Mouse (Mus musculus): ENCODE results near the gene Ston2. TPM values are rescaled to one million over a fixed set of nuclear protein-coding genes. Genes with fewer than 3 reads are reported as not detected.

Gene Ston2
- total RNA-seq, 4 experiments from 2014 or later = 20.0 to 25.9 (median 23.8) TPM

- DNase-seq (ENCODE audit: low spot score in 2 of 2) = no peak
Observed at GRCm38 (mm10) chr12:91707807-91708206, 80.4 kb downstream of the Ston2 start.

- DNase-seq (ENCODE audit: low spot score in 2 of 2) = no peak
Observed at GRCm38 (mm10) chr12:91703533-91703932, 84.7 kb downstream of the Ston2 start.

- no peak for DNase-seq (ENCODE audit: low spot score in 2 of 2)
Observed at GRCm38 (mm10) chr12:91702829-91703228, 85.4 kb downstream of the Ston2 start.

- no peak for DNase-seq (ENCODE audit: low spot score in 2 of 2)
Observed at GRCm38 (mm10) chr12:91699451-91700141, 88.6 kb downstream of the Ston2 start.

GRCm38 (mm10) chr12:91696231-91696630 lies 92.0 kb downstream of the Ston2 start:
- no peak for DNase-seq (ENCODE audit: low spot score in 2 of 2)

- DNase-seq (ENCODE audit: low spot score in 2 of 2) = no peak
Observed at GRCm38 (mm10) chr12:91695761-91696160, 92.4 kb downstream of the Ston2 start.

GRCm38 (mm10) chr12:91694748-91695147 lies 93.4 kb downstream of the Ston2 start:
- DNase-seq (ENCODE audit: low spot score in 2 of 2) = no peak

GRCm38 (mm10) chr12:91693566-91693965 lies 94.6 kb downstream of the Ston2 start:
- DNase-seq (ENCODE audit: low spot score in 2 of 2) = no peak

- no peak for DNase-seq (ENCODE audit: low spot score in 2 of 2)
Observed at GRCm38 (mm10) chr12:91692991-91693390, 95.2 kb downstream of the Ston2 start.

- DNase-seq (ENCODE audit: low spot score in 2 of 2) = no peak
Observed at GRCm38 (mm10) chr12:91685674-91686290, 102.4 kb downstream of the Ston2 start.

- DNase-seq (ENCODE audit: low spot score in 2 of 2) = no peak
Observed at GRCm38 (mm10) chr12:91684840-91685415, 103.3 kb downstream of the Ston2 start.

GRCm38 (mm10) chr12:91684101-91684839 lies 103.9 kb downstream of the Ston2 start:
- DNase-seq (ENCODE audit: low spot score in 2 of 2) = no peak

GRCm38 (mm10) chr12:91683549-91684100 lies 104.6 kb downstream of the Ston2 start:
- DNase-seq (ENCODE audit: low spot score in 2 of 2) = no peak

- DNase-seq (ENCODE audit: low spot score in 2 of 2) = no peak
Observed at GRCm38 (mm10) chr12:91683096-91683495, 105.1 kb downstream of the Ston2 start.

GRCm38 (mm10) chr12:91679320-91680064 lies 108.7 kb downstream of the Ston2 start:
- DNase-seq (ENCODE audit: low spot score in 2 of 2) = peak in 1 of 2 experiments; percentile 19

- DNase-seq (ENCODE audit: low spot score in 2 of 2) = no peak
Observed at GRCm38 (mm10) chr12:91675937-91676336, 112.2 kb downstream of the Ston2 start.

GRCm38 (mm10) chr12:91673141-91673540 lies 115.0 kb downstream of the Ston2 start:
- DNase-seq (ENCODE audit: low spot score in 2 of 2) = no peak

- peak in 1 of 2 experiments; percentile 41 for DNase-seq (ENCODE audit: low spot score in 2 of 2)
Observed at GRCm38 (mm10) chr12:91672528-91672927, 115.7 kb downstream of the Ston2 start.

GRCm38 (mm10) chr12:91668529-91669245 lies 119.5 kb downstream of the Ston2 start:
- no peak for DNase-seq (ENCODE audit: low spot score in 2 of 2)

- DNase-seq (ENCODE audit: low spot score in 2 of 2) = no peak
Observed at GRCm38 (mm10) chr12:91667741-91668140, 120.4 kb downstream of the Ston2 start.
